Mouse (Mus musculus) cerebellum, postnatal 36 days (tissue): ENCODE measurements at regions not wholly inside any gene's neighbourhood (a gene's known extent, or its start where the extent isn't known, plus 50 kb on each side); places are given as distances from the start of the nearest gene placed in this dataset.

ENCODE experiments used
- DNase-seq, 2 experiments: peaks; one replicate each; pipeline ENCODE4 v3.0.0; 2021 to 2022; ENCODE audit warnings: mixed read lengths in 2 of 2

GRCm38 (mm10) chr2:167777331-167778085 is 87.9 kb upstream of the Tmem189 start:
- DNase-seq: peak; percentile 15 to 21

GRCm38 (mm10) chr2:167776251-167777168 is 86.9 kb upstream of the Tmem189 start:
- no peak for DNase-seq

- DNase-seq: no peak
Observed at GRCm38 (mm10) chr2:167775218-167775915, 85.7 kb upstream of the Tmem189 start.

GRCm38 (mm10) chr2:167774806-167775179 is 85.2 kb upstream of the Tmem189 start:
- no peak for DNase-seq

GRCm38 (mm10) chr2:167774166-167774805 is 84.7 kb upstream of the Tmem189 start:
- no peak for DNase-seq

GRCm38 (mm10) chr2:167772834-167773233 is 83.2 kb upstream of the Tmem189 start:
- no peak for DNase-seq

GRCm38 (mm10) chr2:167767962-167768361 is 78.3 kb upstream of the Tmem189 start:
- peak in 1 of 2 experiments; percentile 19 for DNase-seq

GRCm38 (mm10) chr2:167767371-167767770 is 77.7 kb upstream of the Tmem189 start:
- no peak for DNase-seq

- DNase-seq: no peak
Observed at GRCm38 (mm10) chr2:167765811-167766210, 76.2 kb upstream of the Tmem189 start.

- DNase-seq: peak; percentile 16 to 30
Observed at GRCm38 (mm10) chr2:167765072-167765800, 75.6 kb upstream of the Tmem189 start.

GRCm38 (mm10) chr2:167763891-167764410 is 74.3 kb upstream of the Tmem189 start:
- DNase-seq: no peak

GRCm38 (mm10) chr2:167761404-167761936 is 71.8 kb upstream of the Tmem189 start:
- no peak for DNase-seq

GRCm38 (mm10) chr2:167760681-167761403 is 71.2 kb upstream of the Tmem189 start:
- no peak for DNase-seq

GRCm38 (mm10) chr2:167759603-167760390 is 70.2 kb upstream of the Tmem189 start:
- no peak for DNase-seq

- DNase-seq: no peak
Observed at GRCm38 (mm10) chr2:167757157-167757780, 67.6 kb upstream of the Tmem189 start.

GRCm38 (mm10) chr2:167756721-167757120 is 67.1 kb upstream of the Tmem189 start:
- no peak for DNase-seq

- DNase-seq: no peak
Observed at GRCm38 (mm10) chr2:167754929-167755551, 65.4 kb upstream of the Tmem189 start.

GRCm38 (mm10) chr2:167753898-167754297 is 64.3 kb upstream of the Tmem189 start:
- DNase-seq: no peak
